Mouse (Mus musculus) CH12.LX (cell line): ENCODE measurements around the gene Efcab3. TPM values are rescaled to one million over a fixed set of nuclear protein-coding genes. Genes with fewer than 3 reads are reported as not detected.
"Not testable (repeated sequence)": the region's sequence is repeated elsewhere in the genome, so short reads cannot be mapped to it uniquely, and the experiment has no call there.

Source experiments
- DNase-seq: peaks from one replicate; pipeline ENCODE4 v3.0.0-alpha.2; 2013; ENCODE audit errors: extremely low read depth
- H3K27ac ChIP-seq: 2 replicates; pipeline ENCODE4 v1.5.1; 2012; ENCODE audit warnings: low read depth, mild to moderate bottlenecking, control low read depth, moderate library complexity; ENCODE audit not compliant: insufficient read depth
- H3K27me3 ChIP-seq: replicated peaks from 2 replicates; pipeline ENCODE3; 2012; ENCODE audit warnings: inconsistent platforms
- H3K36me3 ChIP-seq, 2 experiments: replicated peaks in 1 of 2; 2 replicates each; pipeline versions ENCODE3 to v1.6.1; 2012; ENCODE audit warnings: inconsistent platforms in 1 of 2, low read length in 1 of 2, mild to moderate bottlenecking in 1 of 2, mixed read lengths in 1 of 2, moderate library complexity in 1 of 2; ENCODE audit not compliant: control insufficient read depth in 1 of 2, insufficient read depth in 1 of 2
- H3K4me1 ChIP-seq, 2 experiments: 2 replicates each; pipeline ENCODE4 v1.6.1; 2012; ENCODE audit warnings: inconsistent platforms in 1 of 2, moderate library complexity in 1 of 2; ENCODE audit not compliant: insufficient read depth in 2 of 2, control insufficient read depth in 1 of 2
- H3K4me2 ChIP-seq: 2 replicates; pipeline ENCODE4 v1.6.1; 2012; ENCODE audit warnings: low read depth, mild to moderate bottlenecking, control low read depth; ENCODE audit not compliant: poor library complexity, insufficient read depth, severe bottlenecking
- H3K4me3 ChIP-seq, 3 experiments: fragments of 150-350 bp in 1 of 3; sonication (generic) in 1 of 3; replicated peaks in 1 of 3; 2 replicates each; pipeline versions ENCODE3 to v1.5.1; 2011 to 2012; ENCODE audit warnings: low read depth in 2 of 3, low read length in 2 of 3, mild to moderate bottlenecking in 2 of 3, moderate library complexity in 2 of 3, control low read depth in 1 of 3, improper control_type of control experiment in 1 of 3, inconsistent platforms in 1 of 3, mixed read lengths in 1 of 3; ENCODE audit not compliant: poor library complexity in 1 of 3
- H3K79me2 ChIP-seq: replicated peaks from 2 replicates; pipeline ENCODE4 v1.6.1; 2012; ENCODE audit warnings: mild to moderate bottlenecking, moderate library complexity; ENCODE audit not compliant: control insufficient read depth, poor library complexity, insufficient read depth, severe bottlenecking; ENCODE audit errors: extremely low read depth
- H3K9ac ChIP-seq: 2 replicates; pipeline ENCODE4 v1.6.1; 2012; ENCODE audit warnings: low read depth, mild to moderate bottlenecking, control low read depth, moderate library complexity; ENCODE audit not compliant: insufficient read depth
- H3K9me3 ChIP-seq: replicated peaks from 2 replicates; pipeline ENCODE3; 2012; ENCODE audit warnings: low read length, inconsistent platforms, mixed read lengths
- BHLHE40 ChIP-seq: IDR thresholded peaks from 2 replicates; pipeline ENCODE4 v1.6.1; 2011; ENCODE audit warnings: mild to moderate bottlenecking, low read depth, low read length, improper control_type of control experiment
- CHD2 ChIP-seq: IDR thresholded peaks from 2 replicates; pipeline ENCODE4 v1.6.1; 2011; ENCODE audit warnings: low read length, improper control_type of control experiment
- CTCF ChIP-seq, 2 experiments: IDR thresholded peaks in 1 of 2; conservative IDR thresholded peaks in 1 of 2; 2 replicates each; pipeline ENCODE4 v1.5.1; 2011 to 2012; ENCODE audit warnings: low read depth in 2 of 2, low read length in 2 of 2, improper control_type of control experiment in 1 of 2, inconsistent platforms in 1 of 2, mild to moderate bottlenecking in 1 of 2, moderate library complexity in 1 of 2
- ELF1 ChIP-seq: IDR thresholded peaks from 2 replicates; pipeline ENCODE4 v1.6.1; 2014; ENCODE audit warnings: low read depth, mild to moderate bottlenecking, inconsistent platforms, low read length, improper control_type of control experiment
- ETS1 ChIP-seq: conservative IDR thresholded peaks from 2 replicates; pipeline ENCODE4 v1.6.1; 2012; ENCODE audit warnings: low read depth, mild to moderate bottlenecking, inconsistent platforms, low read length, improper control_type of control experiment, moderate library complexity
- JUN ChIP-seq: IDR thresholded peaks from 2 replicates; pipeline ENCODE4 v1.6.1; 2011; ENCODE audit warnings: low read depth, mild to moderate bottlenecking, low read length, improper control_type of control experiment, moderate library complexity; ENCODE audit not compliant: insufficient read depth
- MAX ChIP-seq: IDR thresholded peaks from 2 replicates; pipeline ENCODE4 v1.6.1; 2011; ENCODE audit warnings: low read length, improper control_type of control experiment
- MAZ ChIP-seq: IDR thresholded peaks from 2 replicates; pipeline ENCODE4 v1.6.1; 2012; ENCODE audit warnings: low read depth, mild to moderate bottlenecking, inconsistent platforms, low read length, improper control_type of control experiment, moderate library complexity
- MXI1 ChIP-seq: IDR thresholded peaks from 2 replicates; pipeline ENCODE4 v1.6.1; 2011; ENCODE audit warnings: mild to moderate bottlenecking, low read depth, low read length, improper control_type of control experiment
- PAX5 ChIP-seq: IDR thresholded peaks from 2 replicates; pipeline ENCODE4 v1.6.1; 2012; ENCODE audit warnings: low read length, inconsistent platforms, mixed read lengths
- POLR2A ChIP-seq: IDR thresholded peaks from 2 replicates; pipeline ENCODE4 v1.6.1; 2011; ENCODE audit warnings: low read depth, mild to moderate bottlenecking, improper control_type of control experiment, low read length
- RAD21 ChIP-seq: IDR thresholded peaks from 2 replicates; pipeline ENCODE4 v1.6.1; 2011; ENCODE audit warnings: low read depth, mild to moderate bottlenecking, low read length, improper control_type of control experiment, moderate library complexity
- RCOR1 ChIP-seq: conservative IDR thresholded peaks from 2 replicates; pipeline ENCODE4 v1.6.1; 2012; ENCODE audit warnings: low read depth, mild to moderate bottlenecking, inconsistent platforms, low read length, improper control_type of control experiment
- SMC3 ChIP-seq: IDR thresholded peaks from 2 replicates; pipeline ENCODE4 v1.6.1; 2011; ENCODE audit warnings: low read depth, low read length, improper control_type of control experiment
- TCF12 ChIP-seq: IDR thresholded peaks from 2 replicates; pipeline ENCODE4 v1.6.1; 2014; ENCODE audit warnings: low read depth, mild to moderate bottlenecking, inconsistent platforms, low read length, improper control_type of control experiment
- ZC3H11A ChIP-seq: IDR thresholded peaks from 2 replicates; pipeline ENCODE4 v1.6.1; 2012; ENCODE audit warnings: low read depth, mild to moderate bottlenecking, inconsistent platforms, low read length, improper control_type of control experiment
- dilution Hi-C: fragments of 300-500 bp; cut with MboI; formaldehyde crosslinking; loops from 2 replicates; pipeline ENCODE4 v1.14.3; 2020; ENCODE audit warnings: low sequenced_read_pairs; ENCODE audit not compliant: extremely low pct_unique_long_range_greater_than_20kb, extremely low pct_ligation_motif_present
- in situ Hi-C: fragments of 300-500 bp; cut with MboI; formaldehyde crosslinking; loops from 3 replicates; pipeline ENCODE4 v1.14.3; 2019; ENCODE audit warnings: low sequenced_read_pairs, low pct_ligation_motif_present, low pct_unique_long_range_greater_than_20kb, mixed read lengths
- polyA plus RNA-seq: library from polyadenylated mRNA; unstranded; fragments of >175 nt; gene quantifications from 2 replicates; pipeline ENCODE4 v1.2.1, GENCODE M21; 2012; ENCODE audit warnings: low read depth; ENCODE audit not compliant: insufficient read length
- total RNA-seq, 2 experiments: library from RNA; depleted of rRNA; stranded (reverse); fragments of 300-350 nt in 1 of 2; fragments of >200 nt in 1 of 2; gene quantifications; 2 replicates each; pipeline ENCODE4 v1.2.3; 2012 to 2014

The Efcab3 gene
- total and polyA plus RNA-seq, 3 experiments = 3.0 to 12.2 (median 5.9) TPM

DNA sequence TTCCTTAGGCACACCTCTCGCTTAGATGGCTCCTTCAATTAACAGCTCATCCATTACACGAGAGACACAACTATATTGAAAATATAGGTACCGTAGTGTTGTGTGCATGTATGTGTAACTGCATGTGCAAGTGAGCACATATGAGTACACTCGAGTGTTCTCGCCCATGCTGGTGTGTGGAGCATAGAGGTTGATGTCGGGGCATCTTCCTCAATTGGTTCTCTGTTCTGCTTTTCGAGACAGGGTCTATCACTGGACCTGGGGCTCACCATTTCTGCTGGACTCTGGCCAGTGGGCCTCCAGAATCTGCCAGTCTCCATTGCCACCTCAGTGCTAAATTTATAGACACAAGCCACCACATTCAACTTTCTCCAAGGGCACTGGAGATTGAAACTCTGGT lies 54.4 kb downstream of the Efcab3 start:
- TF ChIP-seq BHLHE40 = no peak
- TF ChIP-seq SMC3 = no peak
- TF ChIP-seq ZC3H11A = no peak
- no peak for TF ChIP-seq ETS1
- no peak for TF ChIP-seq JUN
- no peak for TF ChIP-seq PAX5
- no peak for TF ChIP-seq POLR2A
- TF ChIP-seq MXI1 = no peak
- no peak for TF ChIP-seq RCOR1
- TF ChIP-seq ELF1 = no peak
- TF ChIP-seq CHD2 = no peak
- TF ChIP-seq MAX = no peak
- dilution Hi-C loops (no loop called here), in situ Hi-C loops (no loop called here)
- H3K27me3 ChIP-seq = no peaks in the 10 kb centered on the region
- no peaks in the 10 kb centered on the region for H3K9me3 ChIP-seq
- H3K9ac ChIP-seq = no peak overlapping the region
- H3K36me3 ChIP-seq = no peaks in the 10 kb centered on the region
- H3K4me2 ChIP-seq = no peak overlapping the region
- no peaks in the 10 kb centered on the region for H3K79me2 ChIP-seq
- H3K4me1 ChIP-seq = peaks cover 0 to 15% of the 10 kb centered on the region in 2 experiments; a peak in 2 of 4 replicates
- H3K27ac ChIP-seq = no peak overlapping the region
- H3K4me3 ChIP-seq = no peak overlapping the region
- DNase-seq = no peak

GRCm38 (mm10) chr11:105120551-105121061 lies 57.2 kb downstream of the Efcab3 start:
- Histone ChIP-seq H3K79me2 (no peaks in the 10 kb centered on the region), H3K36me3 (no peaks in the 10 kb centered on the region), H3K4me3 (no peak overlapping the region), H3K27ac (no peak overlapping the region), H3K9ac (no peak overlapping the region), H3K4me1 (peaks cover 0 to 18% of the 10 kb centered on the region in 2 experiments; a peak in 2 of 4 replicates), H3K4me2 (no peak overlapping the region), H3K27me3 (no peaks in the 10 kb centered on the region), H3K9me3 (no peaks in the 10 kb centered on the region)
- DNase-seq = no peak
- TF ChIP-seq CTCF (conservative IDR thresholded peaks at IDR 0.05 in 1 of 2, IDR thresholded peaks at IDR 0.05 in 1 of 2; ENCODE audit: low read depth in 2 of 2, low read length in 2 of 2) = no peak
- peak; percentile 35; the same call in 1 of the 2 replicates for TF ChIP-seq ETS1
- no peak for TF ChIP-seq TCF12
- no peak for TF ChIP-seq RCOR1
- no peak for TF ChIP-seq MAZ
- in situ Hi-C loops (loop anchor here (10.0 kb wide), 3 partner anchors 96 to 536 kb away; no protein-coding TSS in a partner anchor), dilution Hi-C loops (no loop called here)

- H3K36me3 ChIP-seq, H3K27me3 ChIP-seq, H3K9me3 ChIP-seq, H3K4me2 ChIP-seq, H3K27ac ChIP-seq, DNase-seq, H3K9ac ChIP-seq, H3K4me3 ChIP-seq, H3K79me2 ChIP-seq, dilution Hi-C loops: not testable (repeated sequence)
- TF ChIP-seq CTCF (conservative IDR thresholded peaks at IDR 0.05 in 1 of 2, IDR thresholded peaks at IDR 0.05 in 1 of 2; ENCODE audit: low read depth in 2 of 2, low read length in 2 of 2) (peak in 1 of 2 experiments; percentile 47; a peak in 2 of 4 replicates), SMC3 (peak; percentile 41; the same call in 1 of the 2 replicates), ZC3H11A (peak; percentile 3; the same call in 1 of the 2 replicates), RAD21 (peak; percentile 35)
- H3K4me1 ChIP-seq = peaks cover 0 to 18% of the 10 kb centered on the region in 2 experiments; a peak in 2 of 4 replicates
- in situ Hi-C loops = loop anchor here (10.0 kb wide), 3 partner anchors 97 to 537 kb away; no protein-coding TSS in a partner anchor
Observed at GRCm38 (mm10) chr11:105121792-105122191, 58.4 kb downstream of the Efcab3 start.
